27 mouse cellular contexts compared by ENCODE assay signal in genomic region chr13:117035121-117035520, GRCm38 (mm10). TPM values are rescaled to one million over a fixed set of nuclear protein-coding genes. Genes with fewer than 3 reads are reported as not detected.
DNase-seq lines count a peak whose midpoint lies in the region; ATAC-seq and TF ChIP-seq lines count a peak whose summit lies in the region.
"Had no signal": no experiment of that assay in that cellular context is flagged by ENCODE, and none has a peak within 500 bp of the region (broad histone marks: within the 10 kb centered on the region; RNA-seq: fewer than 3 reads in every experiment).

No protein-coding gene starts in this region.

- H3K4me1 ChIP-seq in spleen, adult 2 months (ENCODE audit: control insufficient read depth, insufficient read depth, insufficient read length), result peaks cover 27% of the 10 kb centered on the region; the same call in 1 of the 2 replicates
- H3K4me1 ChIP-seq in bone marrow, adult 2 months (ENCODE audit: control insufficient read depth, insufficient read depth, low read length), result peaks cover 9% of the 10 kb centered on the region; the same call in 1 of the 2 replicates
- H3K4me1 ChIP-seq: forebrain, embryonic 13.5 days; hindbrain, embryonic 10.5 days; neural tube, embryonic 15.5 days had no signal

- peak overlapping the region; percentile 29; the same call in 1 of the 2 replicates for H3K27ac ChIP-seq in spleen, adult 2 months (ENCODE audit: insufficient read depth, low read length)
- peak overlapping the region; percentile 46 for H3K27ac ChIP-seq in bone marrow, adult 2 months (ENCODE audit: control insufficient read depth, insufficient read depth, low read depth, low read length, poor library complexity)
- H3K27ac ChIP-seq: forebrain, embryonic 13.5 days; heart, adult 2 months; hindbrain, embryonic 10.5 days; layer of hippocampus, adult 2 months; neural tube, embryonic 15.5 days had no signal

- H3K4me3 ChIP-seq in spleen, adult 2 months (ENCODE audit: extremely low read depth, insufficient read depth, insufficient read length), result no peak overlapping the region
- no peak overlapping the region for H3K4me3 ChIP-seq in bone marrow, adult 2 months (replicated peaks; ENCODE audit: control insufficient read depth, low read depth, low read length)
- H3K4me3 ChIP-seq: forebrain, embryonic 13.5 days; heart, adult 2 months; hindbrain, embryonic 10.5 days; layer of hippocampus, adult 2 months; neural tube, embryonic 15.5 days had no signal

- WGBS in spleen, adult 2 months, result 34% methylated on average over 2 of the region's 2 CpGs
- 7% methylated on average over 2 of the region's 2 CpGs for WGBS in bone marrow, adult 2 months

- no peak for TF ChIP-seq POLR2A in spleen, adult 2 months (IDR thresholded peaks at IDR 0.05; ENCODE audit: low read depth, low read length)
- TF ChIP-seq POLR2A in bone marrow, adult 2 months (IDR thresholded peaks at IDR 0.05; ENCODE audit: borderline replicate concordance, control insufficient read depth, low read depth, low read length), result no peak

- no peaks in the 10 kb centered on the region for H3K36me3 ChIP-seq in spleen, adult 2 months (ENCODE audit: control insufficient read depth, insufficient read depth, low read length)
- H3K36me3 ChIP-seq: hindbrain, embryonic 10.5 days; neural tube, embryonic 15.5 days had no signal

- TF ChIP-seq CTCF in spleen, adult 2 months (IDR thresholded peaks at IDR 0.05; ENCODE audit: extremely low read depth, insufficient read depth, insufficient read length, insufficient replicate concordance), result no peak
- no peak for TF ChIP-seq CTCF in bone marrow, adult 2 months (IDR thresholded peaks at IDR 0.05; ENCODE audit: control insufficient read depth, insufficient read depth, low read length)

- no peaks in the 10 kb centered on the region for H3K27me3 ChIP-seq in spleen, adult 2 months (ENCODE audit: control insufficient read depth, insufficient read depth, low read length)
- H3K27me3 ChIP-seq: CH12.LX; forebrain, embryonic 13.5 days; neural tube, embryonic 15.5 days had no signal

- DNase-seq in spleen, adult 2 months (ENCODE audit: low read depth in 1 of 2, low spot score in 2 of 2), result no peak
- no peak for DNase-seq in spleen, postnatal 10 days (ENCODE audit: low spot score in 2 of 2)
- DNase-seq in 416B (ENCODE audit: low read depth), result peak; percentile 79
- DNase-seq in kidney, adult 8-10 months, result no peak
- DNase-seq: adrenal gland, adult 2 months; adrenal gland, postnatal 36 days; cerebellum, adult 8-10 months; cerebellum, postnatal 25 days; gastrocnemius, postnatal 25 days; heart, adult 2 months; heart, postnatal 14 days; kidney, adult 18-20 months; kidney, postnatal 36 days; left cerebral cortex, postnatal 4 days; lung, postnatal 36 days; midbrain, embryonic 14.5 days; retina, postnatal 1 day; right cerebral cortex, postnatal 14 days had no signal

- ATAC-seq in megakaryocyte progenitor cell, adult 5-6 weeks (replicated peaks; ENCODE audit: poor library complexity), result peak; percentile 7; the same call in 1 of the 2 replicates
- ATAC-seq: activated CD4-positive, CD25-positive, alpha-beta regulatory T cell, adult 4 months; forebrain, embryonic 13.5 days; hindbrain, embryonic 16.5 days had no signal

RNA-seq across cellular contexts. Expression of gene Parp8, which starts 9.8 kb away (rescaled TPM):
- 10.8 TPM in 2 replicates for polyA plus RNA-seq in spleen, adult 2 months (2012; rRNA removed)
- 13.0 and 31.9 TPM in 2 replicates for polyA plus RNA-seq in bone marrow, adult 2 months (2011; ENCODE audit: insufficient read depth, insufficient read length, low replicate concordance, missing spikeins)
- total RNA-seq in megakaryocyte progenitor cell, adult 5-6 weeks (2015), result 148 and 167 TPM in 2 replicates
- total RNA-seq in megakaryocyte progenitor cell, adult 5-6 weeks (2017), result 89.5 and 104 TPM in 2 replicates
- total RNA-seq: CH12.LX had no signal
